In genomic region chr6:116647763-116648162, GRCm38 (mm10) we compare ENCODE assay signal across 13 mouse cellular contexts. TPM values are rescaled to one million over a fixed set of nuclear protein-coding genes. Genes with fewer than 3 reads are reported as not detected.
A peak's percentile ranks its signal among the peaks of the same experiment; 100 is the strongest.
DNase-seq lines count a peak whose midpoint lies in the region; ATAC-seq and TF ChIP-seq lines count a peak whose summit lies in the region.
"Had no signal": no experiment of that assay in that cellular context is flagged by ENCODE, and none has a peak within 500 bp of the region (broad histone marks: within the 10 kb centered on the region; RNA-seq: fewer than 3 reads in every experiment).

No protein-coding gene starts in this region.

- H3K36me3 ChIP-seq in heart, embryonic 11.5 days (ENCODE audit: control insufficient read depth, insufficient read depth, low read length) = no peaks in the 10 kb centered on the region
- no peaks in the 10 kb centered on the region for H3K36me3 ChIP-seq in kidney, adult 2 months (ENCODE audit: control insufficient read depth, insufficient read depth, low read length)
- H3K36me3 ChIP-seq: heart, embryonic 13.5 days; liver, embryonic 13.5 days had no signal

- no peaks in the 10 kb centered on the region for H3K9me3 ChIP-seq in heart, embryonic 11.5 days (replicated peaks; ENCODE audit: control insufficient read depth, low read length)
- H3K9me3 ChIP-seq: embryonic facial prominence, embryonic 10.5 days; heart, embryonic 13.5 days; liver, embryonic 13.5 days had no signal

- no peak for ATAC-seq in heart, embryonic 11.5 days (replicated peaks; ENCODE audit: insufficient number of reproducible peaks, low FRiP score, low TSS enrichment)
- no peak for ATAC-seq in erythroblast, adult 5-6 weeks (replicated peaks; ENCODE audit: low FRiP score, poor library complexity, severe bottlenecking)
- ATAC-seq: activated CD4-positive, CD25-positive, alpha-beta regulatory T cell, adult 4 months had no signal

- H3K27ac ChIP-seq in heart, embryonic 11.5 days (ENCODE audit: low read depth, low read length) = no peak overlapping the region
- no peak overlapping the region for H3K27ac ChIP-seq in kidney, adult 2 months (ENCODE audit: insufficient read depth, low read depth, low read length)
- H3K27ac ChIP-seq: embryonic facial prominence, embryonic 10.5 days; heart, embryonic 13.5 days; liver, embryonic 13.5 days had no signal

- no peak for TF ChIP-seq CTCF in kidney, adult 2 months (conservative IDR thresholded peaks at IDR 0.05; ENCODE audit: insufficient read depth, insufficient read length, low read depth, low read length)

- no peaks in the 10 kb centered on the region for H3K27me3 ChIP-seq in heart, embryonic 11.5 days (ENCODE audit: control insufficient read depth, insufficient read depth, low read length)
- H3K27me3 ChIP-seq in kidney, adult 2 months (replicated peaks; ENCODE audit: control insufficient read depth, insufficient read depth, low read length) = no peaks in the 10 kb centered on the region
- H3K27me3 ChIP-seq: heart, embryonic 13.5 days; liver, embryonic 13.5 days had no signal

- H3K4me3 ChIP-seq in heart, embryonic 11.5 days (ENCODE audit: low read depth, low read length) = no peak overlapping the region
- H3K4me3 ChIP-seq in kidney, adult 2 months (ENCODE audit: insufficient read depth, low read depth, low read length) = no peak overlapping the region
- H3K4me3 ChIP-seq: embryonic facial prominence, embryonic 10.5 days; heart, embryonic 13.5 days; liver, embryonic 13.5 days; myocyte had no signal

- no peak for TF ChIP-seq POLR2A in kidney, adult 2 months (IDR thresholded peaks at IDR 0.05; ENCODE audit: low read depth, low read length)

- 64% methylated on average over 12 of the region's 12 CpGs for WGBS in heart, embryonic 11.5 days (ENCODE audit: insufficient replicate concordance)
- WGBS in kidney, adult 2 months = 28% methylated on average over 12 of the region's 12 CpGs

- peaks cover 23% of the 10 kb centered on the region for H3K4me1 ChIP-seq in heart, embryonic 11.5 days (ENCODE audit: control insufficient read depth, insufficient read depth, low read length)
- peaks cover 5% of the 10 kb centered on the region for H3K4me1 ChIP-seq in kidney, adult 2 months (ENCODE audit: control insufficient read depth, insufficient read depth, low read length)

- H3K9ac ChIP-seq in heart, embryonic 11.5 days (ENCODE audit: low read depth, low read length) = no peak overlapping the region
- H3K9ac ChIP-seq: heart, embryonic 13.5 days; liver, embryonic 13.5 days had no signal

- DNase-seq in heart, adult 11 months = peak; percentile 99
- DNase-seq in adrenal gland, adult 8-10 months = peak; percentile 28
- peak; percentile 40 for DNase-seq in gastrocnemius, postnatal 10 days
- peak; percentile 91 for DNase-seq in kidney, adult 2 months
- DNase-seq in frontal cortex, postnatal 25 days (ENCODE audit: low spot score in 2 of 2) = no peak
- no peak for DNase-seq in right cerebral cortex, adult 18-20 months
- DNase-seq: liver, embryonic 13.5 days had no signal

- H3K4me2 ChIP-seq in heart, embryonic 11.5 days = no peak overlapping the region
- H3K4me2 ChIP-seq: heart, embryonic 13.5 days; liver, embryonic 13.5 days had no signal

RNA-seq across cellular contexts. Expression of gene Depp1, which starts 2.6 kb away (rescaled TPM):
- 4.1 and 5.9 TPM in 2 replicates for polyA plus RNA-seq in heart, embryonic 11.5 days (2014; fragmentation: Nextera tagmentation; extraction: Ambion mirVana)
- 1 to 10 TPM; 2.2 to 5.3 (median 4.0) TPM for total RNA-seq in adrenal gland, adult 8-10 months (2022)
- 10 to 100 TPM in 1 of 2 experiments, 1 to 10 TPM in 1; 6.2 to 28.1 TPM for total RNA-seq in gastrocnemius, postnatal 10 days (2021)
- polyA plus RNA-seq in kidney, adult 2 months (2012; rRNA removed) = 14.3 and 17.8 TPM in 2 replicates
- total RNA-seq in erythroblast, adult 5-6 weeks (2015; ENCODE audit: low replicate concordance) = not detected in 2 replicates
- total RNA-seq in erythroblast, adult 5-6 weeks (2017; ENCODE audit: low replicate concordance) = 0.77 TPM in 1 of 2 replicates, not detected in the other

RNA-seq across cellular contexts. Expression of gene Zfp422, which starts 19.0 kb away (rescaled TPM):
- 104 and 106 TPM in 2 replicates for polyA plus RNA-seq in heart, embryonic 11.5 days (2014; fragmentation: Nextera tagmentation; extraction: Ambion mirVana)
- 10 to 100 TPM; 18.0 to 21.8 (median 20.2) TPM for total RNA-seq in adrenal gland, adult 8-10 months (2022)
- 10 to 100 TPM; 19.5 to 19.8 TPM for total RNA-seq in gastrocnemius, postnatal 10 days (2021)
- polyA plus RNA-seq in kidney, adult 2 months (2012; rRNA removed) = 15.8 and 22.0 TPM in 2 replicates
- 18.6 and 21.1 TPM in 2 replicates for total RNA-seq in erythroblast, adult 5-6 weeks (2015; ENCODE audit: low replicate concordance)
- 3.9 and 8.5 TPM in 2 replicates for total RNA-seq in erythroblast, adult 5-6 weeks (2017; ENCODE audit: low replicate concordance)

RNA-seq across cellular contexts. Expression of gene Rassf4, which starts 26.0 kb away (rescaled TPM):
- 5.7 and 6.9 TPM in 2 replicates for polyA plus RNA-seq in heart, embryonic 11.5 days (2014; fragmentation: Nextera tagmentation; extraction: Ambion mirVana)
- 1 to 10 TPM; 4.6 to 6.2 (median 5.8) TPM for total RNA-seq in adrenal gland, adult 8-10 months (2022)
- 10 to 100 TPM in 1 of 2 experiments, 1 to 10 TPM in 1; 8.0 to 10.5 TPM for total RNA-seq in gastrocnemius, postnatal 10 days (2021)
- polyA plus RNA-seq in kidney, adult 2 months (2012; rRNA removed) = 3.3 and 4.1 TPM in 2 replicates
- 18.6 and 21.1 TPM in 2 replicates for total RNA-seq in erythroblast, adult 5-6 weeks (2015; ENCODE audit: low replicate concordance)
- 9.5 and 13.4 TPM in 2 replicates for total RNA-seq in erythroblast, adult 5-6 weeks (2017; ENCODE audit: low replicate concordance)

Comparison
In these comparisons a context has a peak if more than half of its experiments do, and no peak if none do; other contexts are left out.
1. DNase-seq: peak in heart, adult 11 months (single experiment), adrenal gland, adult 8-10 months (single experiment), gastrocnemius, postnatal 10 days (single experiment) and kidney, adult 2 months (single experiment); none in frontal cortex, postnatal 25 days (0 of 2) and right cerebral cortex, adult 18-20 months (single experiment).